In the genomic region with DNA sequence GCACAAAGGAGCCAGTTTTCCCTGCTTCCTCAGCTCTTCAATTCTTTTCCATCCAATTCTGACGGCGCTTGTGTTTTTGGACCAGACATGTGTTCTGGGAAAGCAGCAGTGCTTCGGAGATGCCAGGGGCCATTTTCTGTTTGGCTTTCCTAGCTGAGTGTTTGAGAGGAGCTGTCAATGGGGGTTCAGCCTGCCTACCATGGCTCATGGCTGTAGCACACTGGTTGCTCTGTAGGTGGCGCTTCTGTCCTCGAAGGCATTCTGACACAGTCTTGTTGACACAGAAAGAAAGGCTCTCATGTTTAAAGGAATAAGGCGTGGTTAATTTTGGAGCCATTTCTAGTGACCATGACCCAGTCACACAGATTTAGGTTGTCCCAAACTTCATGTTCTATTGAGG, we compare ENCODE assay signal across 10 mouse cellular contexts. TPM values are rescaled to one million over a fixed set of nuclear protein-coding genes. Genes with fewer than 3 reads are reported as not detected.
A peak's percentile ranks its signal among the peaks of the same experiment; 100 is the strongest.
DNase-seq lines count a peak whose midpoint lies in the region; ATAC-seq and TF ChIP-seq lines count a peak whose summit lies in the region.
"Had no signal": no experiment of that assay in that cellular context is flagged by ENCODE, and none has a peak within 500 bp of the region (broad histone marks: within the 10 kb centered on the region; RNA-seq: fewer than 3 reads in every experiment).

No protein-coding gene starts in this region.

- intact Hi-C loops in heart, adult 2 months (cut with DNase I): no loop called here
- intact Hi-C loops in heart, postnatal 36 days (cut with DNase I): no loop called here

- H3K4me2 ChIP-seq in liver, embryonic 13.5 days: peak overlapping the region; percentile 19; the same call in 1 of the 2 replicates
- H3K4me2 ChIP-seq: midbrain, embryonic 12.5 days had no signal

- no peak overlapping the region for H3K27ac ChIP-seq in heart, adult 2 months
- no peak overlapping the region for H3K27ac ChIP-seq in ES-E14 (ENCODE audit: insufficient read depth, low read depth, low read length, poor library complexity, severe bottlenecking)
- H3K27ac ChIP-seq in liver, embryonic 13.5 days: no peak overlapping the region
- H3K27ac ChIP-seq: midbrain, embryonic 12.5 days had no signal

- ATAC-seq in liver, embryonic 13.5 days (ENCODE audit: low read depth): 0 out of 2 replicates have a peak, but pooled peaks have one; percentile 39
- ATAC-seq: forebrain, embryonic 14.5 days had no signal

- H3K79me2 ChIP-seq in heart, adult 2 months (replicated peaks; ENCODE audit: control insufficient read depth, insufficient read depth, low read length): no peaks in the 10 kb centered on the region

- H3K36me3 ChIP-seq in heart, adult 2 months (ENCODE audit: control insufficient read depth, insufficient read depth, low read length): no peaks in the 10 kb centered on the region
- H3K36me3 ChIP-seq in ES-E14 (ENCODE audit: control insufficient read depth, insufficient read depth, low read length, poor library complexity, severe bottlenecking): no peaks in the 10 kb centered on the region
- H3K36me3 ChIP-seq in liver, embryonic 13.5 days: no peaks in the 10 kb centered on the region
- H3K36me3 ChIP-seq: midbrain, embryonic 12.5 days had no signal

- H3K4me3 ChIP-seq in heart, adult 2 months: no peak overlapping the region
- peak overlapping the region in 1 of 2 experiments; percentile 27; a peak in 1 of 4 replicates for H3K4me3 ChIP-seq in ES-E14 (ENCODE audit: insufficient read depth in 1 of 2, low read depth in 1 of 2, low read length in 2 of 2, poor library complexity in 1 of 2, severe bottlenecking in 1 of 2)
- H3K4me3 ChIP-seq in liver, embryonic 13.5 days (replicated peaks): no peak overlapping the region
- H3K4me3 ChIP-seq: midbrain, embryonic 12.5 days had no signal

- DNase-seq in heart, adult 2 months: no peak
- no peak for DNase-seq in heart, postnatal 36 days
- peak; percentile 2 for DNase-seq in 3T3-L1 (ENCODE audit: low read depth, low spot score)
- no peak for DNase-seq in ES-E14 (ENCODE audit: low read depth, low spot score)
- DNase-seq in liver, embryonic 13.5 days: no peak
- DNase-seq in yolk sac, embryonic 10.5 days (ENCODE audit: low spot score): no peak
- no peak for DNase-seq in layer of hippocampus, adult 8-10 months (ENCODE audit: low spot score in 2 of 2)
- DNase-seq in right cerebral cortex, postnatal 10 days (ENCODE audit: low spot score in 2 of 2): no peak

- TF ChIP-seq POLR2A in heart, adult 2 months (IDR thresholded peaks at IDR 0.05; ENCODE audit: insufficient read depth, low read depth, low read length): no peak

- H3K9ac ChIP-seq in heart, adult 2 months (ENCODE audit: low read depth, low read length): no peak overlapping the region
- no peak overlapping the region for H3K9ac ChIP-seq in ES-E14 (ENCODE audit: insufficient read depth, low read depth, low read length, poor library complexity, severe bottlenecking)
- H3K9ac ChIP-seq in liver, embryonic 13.5 days: no peak overlapping the region
- H3K9ac ChIP-seq: midbrain, embryonic 12.5 days had no signal

- peak; percentile 44 for TF ChIP-seq CTCF in heart, adult 2 months (IDR thresholded peaks at IDR 0.05)

- WGBS in heart, adult 2 months: 71% methylated on average over 6 of the region's 6 CpGs
- WGBS in liver, embryonic 13.5 days (ENCODE audit: insufficient replicate concordance): 69% methylated on average over 6 of the region's 6 CpGs

- no peak for TF ChIP-seq EP300 in heart, adult 2 months (IDR thresholded peaks at IDR 0.05; ENCODE audit: insufficient read depth, low read depth, low read length)

- H3K27me3 ChIP-seq in heart, adult 2 months (ENCODE audit: control insufficient read depth, insufficient read depth, low read length): no peaks in the 10 kb centered on the region
- H3K27me3 ChIP-seq in liver, embryonic 13.5 days: no peaks in the 10 kb centered on the region
- H3K27me3 ChIP-seq: midbrain, embryonic 12.5 days had no signal

- H3K4me1 ChIP-seq in heart, adult 2 months (ENCODE audit: control insufficient read depth, insufficient read depth, low read length): peaks cover 2% of the 10 kb centered on the region; the same call in 1 of the 2 replicates
- no peaks in the 10 kb centered on the region for H3K4me1 ChIP-seq in ES-E14 (ENCODE audit: control insufficient read depth in 2 of 2, insufficient read depth in 2 of 2, low read length in 2 of 2, poor library complexity in 1 of 2)
- no peaks in the 10 kb centered on the region; the same call in 1 of the 2 replicates for H3K4me1 ChIP-seq in liver, embryonic 13.5 days (replicated peaks)
- H3K4me1 ChIP-seq: midbrain, embryonic 12.5 days had no signal

- in situ Hi-C loops in ES-E14 (cut with MboI; ENCODE audit: low sequenced_read_pairs in 2 of 2, unreplicated experiment in 2 of 2): no loop called here

- H3K9me3 ChIP-seq in ES-E14 (ENCODE audit: control insufficient read depth, insufficient read depth, low read depth, low read length): no peaks in the 10 kb centered on the region
- no peaks in the 10 kb centered on the region for H3K9me3 ChIP-seq in liver, embryonic 13.5 days (replicated peaks)
- H3K9me3 ChIP-seq: midbrain, embryonic 12.5 days had no signal

TF ChIP-seq in ES-E14, 5 proteins besides CTCF, POLR2A, EP300 and RAD21:
- 0 out of 2 replicates have a peak, but pooled peaks have one; percentile 5 for TF ChIP-seq ZC3H11A (IDR thresholded peaks at IDR 0.05; ENCODE audit: borderline replicate concordance, low read depth, low read length)
- no peak for TF ChIP-seq CHD2 (IDR thresholded peaks at IDR 0.05; ENCODE audit: low read depth, low read length)
TF ChIP-seq in ES-E14: peak in this region for 1.

RNA-seq across cellular contexts. Expression of a gene that starts 45.9 kb away (rescaled TPM):
- not detected for total RNA-seq in heart, adult 2 months (2021)
- polyA plus RNA-seq in heart, adult 2 months (2012; rRNA removed): 0.16 TPM in 1 of 2 replicates, not detected in the other
- not detected for total RNA-seq in heart, postnatal 36 days (2021)
- total RNA-seq in ES-E14 (2012; rRNA removed): not detected in 2 replicates
- 0.28 and 0.39 TPM in 2 replicates for polyA plus RNA-seq in liver, embryonic 13.5 days (2015; fragmentation: Nextera tagmentation; extraction: Ambion mirVana)
- total RNA-seq in layer of hippocampus, adult 8-10 months (2022): 1 to 10 TPM in 2 of 4 experiments, under 1 TPM in 2; 0.45 to 2.3 (median 1.5) TPM
